Mouse (Mus musculus) ES-Bruce4 (cell line): Measurements from ENCODE around the gene Bcar1. TPM values are rescaled to one million over a fixed set of nuclear protein-coding genes. Genes with fewer than 3 reads are reported as not detected.

Source experiments
- H3K27ac ChIP-seq: 2 replicates; pipeline ENCODE4 v1.5.1; 2012; ENCODE audit warnings: low read length, inconsistent platforms; ENCODE audit not compliant: insufficient read depth
- H3K27me3 ChIP-seq: 2 replicates; pipeline ENCODE4 v1.6.1; 2012; ENCODE audit warnings: mild to moderate bottlenecking, low read length, inconsistent platforms; ENCODE audit not compliant: control insufficient read depth, poor library complexity, insufficient read depth, severe bottlenecking
- H3K36me3 ChIP-seq: 2 replicates; pipeline ENCODE4 v1.6.1; 2012; ENCODE audit warnings: inconsistent platforms, mild to moderate bottlenecking, low read length, moderate library complexity; ENCODE audit not compliant: control insufficient read depth, poor library complexity, insufficient read depth, severe bottlenecking
- H3K4me1 ChIP-seq: one replicate; pipeline ENCODE4 v1.8.1; 2011; ENCODE audit warnings: low read length; ENCODE audit not compliant: control insufficient read depth, insufficient read depth
- H3K4me3 ChIP-seq: 2 replicates; pipeline ENCODE4 v1.5.1; 2011; ENCODE audit warnings: low read depth, mild to moderate bottlenecking, low read length
- H3K9ac ChIP-seq: 2 replicates; pipeline ENCODE4 v1.6.1; 2012; ENCODE audit warnings: low read depth, mild to moderate bottlenecking, inconsistent platforms; ENCODE audit not compliant: poor library complexity, severe bottlenecking
- H3K9me3 ChIP-seq: replicated peaks from 2 replicates; pipeline ENCODE4 v1.6.1; 2012; ENCODE audit warnings: mild to moderate bottlenecking, low read length, inconsistent platforms; ENCODE audit not compliant: control insufficient read depth, poor library complexity, insufficient read depth, severe bottlenecking
- CTCF ChIP-seq: IDR thresholded peaks from one replicate; pipeline ENCODE4 v1.8.1; 2011; ENCODE audit warnings: low read depth, low read length
- EP300 ChIP-seq: IDR thresholded peaks from 2 replicates; pipeline ENCODE4 v1.6.1; 2011; ENCODE audit warnings: low read depth, low read length; ENCODE audit not compliant: insufficient read depth
- POLR2A ChIP-seq: IDR thresholded peaks from one replicate; pipeline ENCODE4 v1.8.1; 2011; ENCODE audit warnings: low read length; ENCODE audit not compliant: insufficient read depth
- polyA plus RNA-seq: library from polyadenylated mRNA; stranded (reverse); fragments of >200 nt; gene quantifications from 2 replicates; pipeline ENCODE4 v1.2.4, GENCODE M21; 2011; ENCODE audit warnings: low read depth; ENCODE audit not compliant: missing spikeins, insufficient read depth, insufficient read length

The Bcar1 gene
- polyA plus RNA-seq, result 59.8 and 64.6 TPM in 2 replicates

- Histone ChIP-seq H3K4me1 (peaks cover 12% of the 10 kb centered on the region), H3K9me3 (no peaks in the 10 kb centered on the region), H3K27me3 (no peaks in the 10 kb centered on the region), H3K9ac (peak within 1 kb of the TSS; percentile 96), H3K36me3 (no peaks in the 10 kb centered on the region), H3K27ac (peak within 1 kb of the TSS; percentile 31), H3K4me3 (peak within 1 kb of the TSS; percentile 84)
- TF ChIP-seq EP300 (0 out of 2 replicates have a peak, but pooled peaks have one; percentile 40), POLR2A (no peak)
Observed at GRCm38 (mm10) chr8:111743792-111744696, at the start of gene Bcar1. Gene Bcar1 (minus strand): TSS chr8:111743809.

DNA sequence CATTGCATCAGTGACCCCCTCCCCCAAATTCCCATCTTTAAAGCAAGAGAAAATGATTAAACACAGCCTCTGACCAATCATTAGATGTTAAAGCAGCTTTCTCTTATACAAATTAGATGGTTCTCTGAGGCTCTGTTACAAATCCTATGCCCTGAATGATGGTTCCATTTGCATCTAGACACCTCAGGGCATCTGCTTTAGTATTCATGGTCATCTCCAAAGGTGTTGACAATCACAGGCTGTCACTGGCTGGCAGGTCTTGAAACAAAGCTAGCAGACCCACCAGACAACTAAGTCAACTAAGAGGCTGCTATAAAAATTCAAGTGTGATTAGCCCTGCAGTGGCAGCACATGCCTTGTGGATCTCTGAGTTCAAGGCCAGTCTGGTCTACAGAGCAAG, 46.0 kb upstream of the Bcar1 start:
- H3K4me1 ChIP-seq, result peaks cover 16% of the 10 kb centered on the region
- 0 out of 2 replicates have a peak, but pooled peaks cover 2% of the 10 kb centered on the region for H3K36me3 ChIP-seq
- H3K27me3 ChIP-seq, result no peaks in the 10 kb centered on the region
- no peak for TF ChIP-seq CTCF
- TF ChIP-seq EP300, result peak; percentile 26; the same call in 1 of the 2 replicates
- no peaks in the 10 kb centered on the region for H3K9me3 ChIP-seq
- H3K27ac ChIP-seq, result peak overlapping the region; percentile 96
- H3K9ac ChIP-seq, result no peak overlapping the region
- no peak overlapping the region for H3K4me3 ChIP-seq

GRCm38 (mm10) chr8:111789200-111789599, 45.6 kb upstream of the Bcar1 start:
- Histone ChIP-seq H3K27ac (peak overlapping the region; percentile 96), H3K9ac (peak overlapping the region; percentile 19)

DNA sequence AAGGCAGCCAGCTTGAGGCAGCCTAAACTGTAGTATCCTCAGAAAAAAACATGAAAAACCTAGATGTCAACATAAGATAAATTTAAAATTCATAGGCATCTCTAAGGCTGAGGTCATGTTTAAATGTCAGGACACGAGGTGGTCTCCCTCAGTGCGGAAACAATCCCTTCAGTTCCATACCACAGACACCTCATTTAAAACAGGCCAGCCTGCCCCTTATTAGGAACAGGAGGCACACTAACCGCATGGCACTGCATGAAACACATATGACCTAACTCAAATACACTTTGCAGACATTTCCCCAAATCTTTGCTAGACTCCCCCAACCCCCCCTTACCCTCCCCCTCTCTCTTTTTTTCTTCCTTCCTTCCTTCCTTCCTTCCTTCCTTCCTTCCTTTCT, 44.9 kb upstream of the Bcar1 start:
- Histone ChIP-seq H3K9me3 (no peaks in the 10 kb centered on the region), H3K36me3 (0 out of 2 replicates have a peak, but pooled peaks cover 5% of the 10 kb centered on the region), H3K4me3 (no peak overlapping the region), H3K9ac (peak overlapping the region; percentile 19), H3K27ac (peak overlapping the region; percentile 96), H3K4me1 (peaks cover 16% of the 10 kb centered on the region), H3K27me3 (no peaks in the 10 kb centered on the region)
- TF ChIP-seq POLR2A, result no peak
- TF ChIP-seq CTCF, result no peak
- no peak for TF ChIP-seq EP300

More at GRCm38 (mm10) chr8:111789200-111789599, 45.6 kb upstream of the Bcar1 start:
- Histone ChIP-seq H3K4me3 (no peak overlapping the region), H3K36me3 (0 out of 2 replicates have a peak, but pooled peaks cover 4% of the 10 kb centered on the region), H3K27me3 (no peaks in the 10 kb centered on the region), H3K4me1 (peaks cover 16% of the 10 kb centered on the region), H3K9me3 (no peaks in the 10 kb centered on the region)
- no peak for TF ChIP-seq CTCF
- no peak for TF ChIP-seq POLR2A
- no peak for TF ChIP-seq EP300

- no peak for TF ChIP-seq EP300
- no peak for TF ChIP-seq CTCF
- no peak for TF ChIP-seq POLR2A
- Histone ChIP-seq H3K4me1 (peaks cover 16% of the 10 kb centered on the region), H3K9ac (peak overlapping the region; percentile 19), H3K9me3 (no peaks in the 10 kb centered on the region), H3K36me3 (0 out of 2 replicates have a peak, but pooled peaks cover 5% of the 10 kb centered on the region), H3K27me3 (no peaks in the 10 kb centered on the region), H3K4me3 (no peak overlapping the region), H3K27ac (peak overlapping the region; percentile 96)
Observed at GRCm38 (mm10) chr8:111788085-111788484, 44.5 kb upstream of the Bcar1 start.

DNA sequence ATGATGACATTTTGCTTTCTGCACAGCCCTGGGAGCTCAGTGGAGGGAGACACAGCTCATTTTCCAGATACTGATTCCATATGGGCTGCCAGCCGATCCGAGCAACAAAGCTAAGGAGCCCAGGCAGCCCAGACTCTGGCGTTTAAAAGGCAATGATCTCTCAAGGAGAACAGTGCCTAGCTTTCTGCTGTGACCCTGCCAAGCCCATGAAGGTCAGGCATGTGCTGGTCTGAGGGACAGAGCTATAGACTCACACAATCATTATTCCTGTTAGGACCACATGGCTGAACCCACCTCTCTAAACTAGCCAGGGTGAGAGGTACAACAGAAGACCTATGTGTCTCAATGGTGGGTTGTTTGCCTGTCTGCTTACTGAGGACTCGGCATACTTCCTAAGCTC, 44.1 kb upstream of the Bcar1 start:
- H3K27ac ChIP-seq, result peak overlapping the region; percentile 96
- H3K9ac ChIP-seq, result peak overlapping the region; percentile 19
- TF ChIP-seq CTCF, result no peak
- TF ChIP-seq EP300, result no peak
- TF ChIP-seq POLR2A, result no peak
- peaks cover 17% of the 10 kb centered on the region for H3K4me1 ChIP-seq
- H3K27me3 ChIP-seq, result no peaks in the 10 kb centered on the region
- 0 out of 2 replicates have a peak, but pooled peaks cover 5% of the 10 kb centered on the region for H3K36me3 ChIP-seq
- H3K9me3 ChIP-seq, result no peaks in the 10 kb centered on the region
- H3K4me3 ChIP-seq, result no peak overlapping the region
